Mouse (Mus musculus): ENCODE data around the gene Gm37240.
A peak's percentile ranks its signal among the peaks of the same experiment; 100 is the strongest.

The Gm37240 gene

GRCm38 (mm10) chr3:85827283-85827682 lies 60.0 kb downstream of the Gm37240 start:
- DNase-seq (ENCODE audit: low read depth, low spot score) = no peak

- no peak for DNase-seq (ENCODE audit: low read depth, low spot score)
These were observed 66.3 kb downstream of the Gm37240 start for GRCm38 (mm10) chr3:85820839-85821548.

GRCm38 (mm10) chr3:85819319-85819718 lies 68.0 kb downstream of the Gm37240 start:
- DNase-seq (ENCODE audit: low read depth, low spot score) = no peak

- DNase-seq (ENCODE audit: low read depth, low spot score) = no peak
These were observed 70.1 kb downstream of the Gm37240 start, which contains the start of gene Fam160a1 for GRCm38 (mm10) chr3:85817191-85817590. Fam160a1 (minus strand) TSS chr3:85817291.

DNA sequence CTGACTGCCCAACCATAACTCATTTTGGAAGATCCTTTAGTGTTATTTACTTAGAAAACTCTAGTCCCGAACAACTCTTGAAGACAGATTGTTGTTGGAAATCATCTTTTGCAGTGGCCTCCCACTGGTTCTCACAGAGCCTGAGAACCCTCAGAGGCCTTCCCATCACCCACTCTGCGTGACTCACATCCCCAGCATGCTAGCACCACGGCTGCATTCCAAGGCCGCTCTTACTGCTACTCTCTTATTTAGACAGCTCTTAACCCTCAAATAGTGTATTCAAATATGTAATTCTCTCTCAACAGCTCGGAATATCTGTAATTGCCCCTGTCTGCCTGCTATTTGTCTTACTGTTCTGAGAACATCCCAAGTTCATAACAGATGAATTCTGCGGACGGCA lies 73.1 kb downstream of the Gm37240 start:
- peak; percentile 12 for DNase-seq (ENCODE audit: low read depth, low spot score)

DNA sequence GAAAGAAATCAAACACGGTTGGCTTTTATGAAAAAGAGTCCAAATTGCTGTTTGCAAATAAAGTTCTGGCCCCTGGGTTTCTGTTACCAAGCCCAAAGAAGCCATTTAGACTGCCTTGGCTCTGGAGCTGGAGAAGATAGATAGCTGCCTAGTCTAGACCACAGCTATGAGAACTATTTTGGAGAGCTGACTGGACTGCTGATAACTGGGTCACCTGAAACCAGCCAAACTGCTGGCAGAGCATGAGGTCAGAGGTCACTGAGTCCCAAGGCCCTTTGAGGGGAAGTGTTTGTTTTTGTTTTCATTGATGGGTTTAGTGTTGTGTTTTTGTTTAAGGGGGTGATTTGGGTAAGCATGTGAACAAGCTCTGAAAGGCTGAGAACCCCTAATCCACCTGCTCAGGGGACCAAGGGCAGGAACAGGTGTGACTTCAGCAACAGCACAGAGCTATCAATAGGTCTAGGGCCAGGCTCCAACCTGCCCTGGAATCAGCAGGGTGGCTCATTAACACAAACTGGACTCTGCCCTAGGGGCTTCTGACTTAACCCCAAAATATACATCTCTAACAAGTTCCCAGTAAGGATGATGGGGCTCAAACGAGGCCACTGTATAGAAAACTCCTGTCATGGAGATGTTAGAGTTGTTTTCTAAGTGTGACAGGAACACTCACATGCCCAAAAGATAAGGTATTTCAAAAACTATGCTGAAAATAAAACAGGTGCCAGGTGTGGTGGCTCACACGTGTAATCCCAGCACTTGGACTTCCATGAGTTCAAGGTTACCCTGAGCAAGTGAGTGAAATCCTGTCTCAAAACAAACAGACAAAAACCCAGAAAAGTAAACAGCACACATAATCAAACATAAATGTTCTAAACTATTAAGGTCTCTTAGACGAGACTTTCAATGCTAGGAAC lies 74.0 kb downstream of the Gm37240 start:
- peak; percentile 12 for DNase-seq (ENCODE audit: low read depth, low spot score)

DNA sequence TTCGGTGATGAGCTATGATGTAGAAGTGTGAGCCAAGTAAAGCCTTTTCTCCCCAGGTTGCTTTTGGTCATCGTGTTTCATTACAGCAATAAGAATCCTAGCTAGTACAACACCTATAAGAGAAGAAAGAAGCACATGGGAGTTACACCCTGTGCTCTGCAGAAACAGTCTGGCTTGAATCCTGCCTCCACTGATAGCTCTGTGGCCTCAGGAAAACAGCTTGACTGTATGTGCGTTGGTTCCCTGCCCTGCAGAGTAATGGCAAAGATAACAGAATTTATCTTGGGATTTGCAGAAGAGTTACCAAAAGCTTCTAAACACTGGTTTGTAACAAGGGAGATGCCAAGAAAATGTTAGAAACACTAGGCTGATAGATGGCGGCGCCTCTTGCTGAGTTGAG lies 75.3 kb downstream of the Gm37240 start:
- no peak for DNase-seq (ENCODE audit: low read depth, low spot score)

DNA sequence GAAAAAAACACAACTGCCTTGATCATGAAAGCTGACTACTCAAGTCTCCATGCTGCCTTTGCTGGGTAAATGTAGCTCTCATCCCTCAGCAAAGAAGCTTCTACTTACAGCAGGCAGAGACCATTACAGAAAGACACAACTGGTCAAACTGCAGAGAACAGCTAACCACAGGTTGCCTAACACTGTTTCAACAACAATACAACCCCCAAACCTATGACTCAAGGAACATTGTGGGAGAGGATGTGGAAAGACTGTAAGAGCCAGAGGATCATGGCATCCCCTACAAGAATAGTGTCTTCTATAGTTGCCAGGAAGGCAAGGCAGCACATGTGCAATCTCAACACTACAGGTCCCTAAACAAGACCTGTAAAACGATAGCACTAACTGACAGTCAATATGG lies 94.2 kb downstream of the Gm37240 start:
- DNase-seq (ENCODE audit: low read depth, low spot score) = no peak

DNA sequence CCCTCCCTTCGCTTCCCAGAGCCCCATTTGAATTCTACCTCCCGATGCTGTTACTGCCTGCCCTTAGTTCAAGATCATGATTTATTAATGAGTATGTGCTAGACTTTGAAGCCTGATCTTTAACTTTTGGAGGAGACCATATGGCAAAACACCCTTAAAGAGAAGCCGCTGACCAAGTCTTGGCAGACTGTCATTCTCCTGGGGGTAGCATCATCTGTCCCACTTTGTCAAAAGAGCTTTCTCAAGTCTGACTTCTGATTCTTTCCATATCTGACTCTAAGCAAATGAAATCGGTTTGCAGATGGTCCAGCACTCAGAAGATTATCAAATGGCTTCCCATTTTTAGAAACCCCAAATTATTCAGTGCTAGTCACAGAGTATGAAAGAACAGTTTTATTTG lies 97.6 kb downstream of the Gm37240 start:
- DNase-seq (ENCODE audit: low read depth, low spot score) = no peak

DNA sequence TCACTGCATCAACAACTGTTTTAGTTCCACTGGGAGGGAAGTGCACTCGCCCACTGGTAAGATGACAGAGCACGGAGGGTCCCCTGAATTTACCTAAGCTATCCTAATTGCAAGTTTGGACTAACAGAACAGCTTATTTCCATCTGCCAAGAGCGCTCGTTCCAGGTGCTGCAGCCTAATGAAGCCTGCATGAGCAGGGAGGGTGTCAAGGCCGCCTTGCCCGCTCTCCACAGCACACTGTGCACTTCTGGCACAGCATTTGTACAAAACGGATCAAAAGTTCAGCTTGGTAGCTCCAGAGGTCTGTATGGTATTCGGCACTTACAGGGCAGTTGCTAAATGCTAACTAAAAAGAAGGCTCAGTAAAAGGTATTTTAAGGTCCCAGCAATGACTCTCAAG lies 100.8 kb downstream of the Gm37240 start:
- no peak for DNase-seq (ENCODE audit: low read depth, low spot score)

DNA sequence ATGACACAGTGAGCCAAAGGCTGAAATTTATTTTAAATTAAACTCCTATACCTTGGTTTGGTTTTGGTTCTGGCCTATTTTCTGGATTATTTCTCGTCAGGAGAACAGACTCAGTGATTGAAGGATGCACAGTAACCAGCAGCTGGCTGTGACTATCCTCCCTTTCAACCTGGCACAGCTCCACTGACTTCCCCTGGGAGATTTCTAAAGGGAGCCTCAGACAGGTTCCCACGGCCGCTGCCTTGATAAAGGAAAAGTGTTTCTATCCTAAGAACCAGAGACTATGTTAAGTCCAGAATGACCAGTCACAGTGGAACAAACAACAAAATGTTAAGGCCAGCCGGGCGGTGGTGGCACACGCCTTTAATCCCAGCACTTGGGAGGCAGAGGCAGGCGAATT lies 106.4 kb downstream of the Gm37240 start:
- no peak for DNase-seq (ENCODE audit: low read depth, low spot score)

DNA sequence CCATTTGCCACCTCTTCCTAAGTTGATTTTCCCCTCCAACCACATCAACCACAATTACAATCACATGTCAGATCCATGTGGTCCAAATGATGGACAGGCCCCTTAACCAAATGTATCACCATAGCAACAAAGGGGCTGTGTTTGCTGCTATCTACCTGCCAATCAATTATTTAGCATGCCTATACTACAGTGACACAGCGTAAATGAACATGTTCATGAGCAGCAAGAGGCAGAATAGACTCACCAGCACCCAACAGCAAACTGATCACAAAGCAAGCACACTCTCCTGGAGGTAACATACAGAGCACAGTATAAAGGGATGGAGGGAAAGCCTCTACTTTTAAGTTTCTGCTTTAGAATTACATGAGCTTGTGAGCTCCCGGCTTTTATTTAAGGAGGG lies 107.0 kb downstream of the Gm37240 start:
- no peak for DNase-seq (ENCODE audit: low read depth, low spot score)

DNA sequence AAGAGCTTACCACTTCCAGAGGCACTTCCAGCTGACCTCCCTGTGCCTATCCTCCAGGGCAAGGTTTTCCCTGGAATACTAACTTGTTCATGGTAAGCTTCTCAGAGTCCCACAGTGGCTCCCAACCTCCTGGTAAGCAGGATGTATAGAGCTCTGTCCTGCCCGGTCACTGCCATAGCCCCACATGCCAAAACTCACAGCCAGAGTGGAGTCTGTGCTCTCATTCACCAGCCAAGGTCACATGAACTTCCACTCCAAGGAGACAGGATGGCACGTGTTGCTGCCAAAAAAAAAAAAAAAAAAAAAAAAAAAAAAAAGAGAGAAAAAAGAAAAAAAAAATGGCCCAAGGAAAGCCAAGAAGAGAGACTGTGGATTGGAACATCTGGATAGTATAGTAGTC lies 109.5 kb downstream of the Gm37240 start:
- DNase-seq (ENCODE audit: low read depth, low spot score) = no peak

DNA sequence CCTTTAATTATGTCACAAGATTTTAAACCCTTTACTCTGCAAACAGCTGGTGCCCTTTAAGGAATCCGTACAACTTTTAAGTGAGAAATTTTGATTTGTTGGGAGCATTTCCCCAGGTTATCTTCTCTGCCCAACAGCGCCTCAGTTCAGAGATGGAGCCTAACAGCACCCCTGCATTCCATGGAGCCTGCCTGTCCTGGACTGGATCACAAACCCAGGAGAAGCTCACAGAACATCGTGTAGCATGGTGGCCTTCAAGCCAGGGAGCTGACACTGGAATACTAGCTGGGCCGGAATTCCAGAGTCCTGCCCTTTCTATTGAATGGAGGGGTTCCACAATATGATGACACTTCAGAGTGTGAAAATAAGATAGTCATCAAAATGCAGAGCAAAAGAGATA lies 110.0 kb downstream of the Gm37240 start:
- DNase-seq (ENCODE audit: low read depth, low spot score) = no peak

DNA sequence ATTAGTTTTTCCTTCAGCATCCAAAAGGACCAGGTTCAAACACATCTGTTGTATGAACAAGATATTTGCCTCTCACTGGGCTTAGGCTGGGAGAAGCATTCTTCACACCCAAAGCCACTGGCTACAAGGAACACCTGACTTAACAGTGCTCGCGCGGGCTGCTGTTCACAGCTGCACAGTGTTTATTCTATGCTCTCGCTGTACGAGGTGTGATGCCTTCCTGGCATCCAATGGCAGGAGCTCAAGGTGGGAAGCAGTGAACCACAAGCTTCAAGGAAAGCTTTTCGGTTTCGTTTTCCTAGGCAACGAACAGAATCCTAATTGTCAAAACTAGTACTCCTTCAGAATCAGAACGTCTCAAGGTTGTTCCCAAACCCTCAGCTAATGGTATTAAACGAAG lies 110.6 kb downstream of the Gm37240 start:
- peak; percentile 19 for DNase-seq (ENCODE audit: low read depth, low spot score)

DNA sequence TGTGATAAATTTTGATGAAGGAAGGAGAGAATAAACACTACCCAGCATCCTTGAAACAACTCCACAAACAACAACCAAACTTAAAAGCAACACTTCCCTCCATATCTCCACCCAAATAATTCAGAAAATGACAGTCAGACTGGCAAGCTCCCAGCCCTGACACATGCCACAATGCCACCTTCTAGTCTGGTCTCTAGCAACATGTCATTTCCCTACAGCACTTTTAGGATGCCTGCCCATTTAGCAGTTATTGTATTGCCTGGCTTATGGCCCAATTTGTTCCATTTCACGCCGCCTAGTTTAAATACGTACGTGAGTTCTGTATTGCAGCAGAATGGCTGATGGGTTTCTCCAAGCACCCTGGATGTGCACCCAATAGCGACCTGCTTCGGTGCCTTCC lies 111.2 kb downstream of the Gm37240 start:
- no peak for DNase-seq (ENCODE audit: low read depth, low spot score)

GRCm38 (mm10) chr3:85773886-85774285 lies 113.4 kb downstream of the Gm37240 start:
- DNase-seq (ENCODE audit: low read depth, low spot score) = no peak

DNA sequence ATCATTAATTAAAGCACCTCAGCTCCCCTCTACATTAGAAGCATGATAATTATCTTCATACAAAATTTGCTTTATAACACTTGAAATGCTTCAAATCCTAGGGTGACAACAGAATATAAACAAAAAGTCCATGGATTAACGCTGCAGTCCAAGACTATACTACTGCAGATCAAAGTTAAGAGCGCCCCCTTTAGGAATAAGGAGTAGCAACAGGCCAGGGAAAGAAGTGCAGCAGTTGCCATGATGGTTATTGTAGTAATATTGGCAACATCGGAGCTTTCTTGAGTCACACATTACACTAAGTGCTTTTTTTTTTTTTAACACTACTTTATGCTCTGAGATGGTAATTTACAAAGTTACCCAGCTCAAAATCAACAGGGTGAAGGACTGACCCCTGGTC lies 113.9 kb downstream of the Gm37240 start:
- no peak for DNase-seq (ENCODE audit: low read depth, low spot score)

GRCm38 (mm10) chr3:85764937-85765337 lies 122.4 kb downstream of the Gm37240 start:
- no peak for DNase-seq (ENCODE audit: low read depth, low spot score)

GRCm38 (mm10) chr3:85764008-85764834 lies 123.1 kb downstream of the Gm37240 start:
- no peak for DNase-seq (ENCODE audit: low read depth, low spot score)

GRCm38 (mm10) chr3:85757944-85758343 lies 129.4 kb downstream of the Gm37240 start:
- DNase-seq (ENCODE audit: low read depth, low spot score) = no peak

DNA sequence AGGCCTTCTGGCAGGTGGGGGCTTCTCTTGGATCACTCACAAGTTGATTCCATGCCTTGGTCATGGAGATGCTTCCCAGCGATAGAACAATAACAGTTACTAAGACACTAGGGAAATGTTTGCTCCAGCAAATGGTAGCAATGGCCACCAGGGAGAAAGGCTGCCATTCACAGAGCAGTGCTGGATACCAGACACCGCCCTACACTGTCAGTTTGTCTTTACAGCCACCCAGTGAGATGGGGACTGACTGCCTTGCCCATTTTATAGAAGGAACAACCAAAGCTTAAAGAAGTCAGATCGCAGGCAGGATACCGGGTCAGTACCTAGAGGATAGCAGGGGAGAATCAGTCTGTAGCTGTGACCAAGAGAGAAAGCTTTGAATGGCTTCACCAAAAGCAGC lies 129.9 kb downstream of the Gm37240 start:
- DNase-seq (ENCODE audit: low read depth, low spot score) = no peak

Data from mesoderm, embryonic 11.5 days (tissue).